Mouse (Mus musculus): ENCODE data around the gene Tarbp1. TPM values are rescaled to one million over a fixed set of nuclear protein-coding genes. Genes with fewer than 3 reads are reported as not detected.
A peak's percentile ranks its signal among the peaks of the same experiment; 100 is the strongest.

Gene Tarbp1
- total RNA-seq (2015; ENCODE audit: low replicate concordance): 5.4 and 6.3 TPM in 2 replicates
- 0.45 and 2.2 TPM in 2 replicates for total RNA-seq (2017; ENCODE audit: low replicate concordance)

GRCm38 (mm10) chr8:126474299-126475187, at the start of gene Tarbp1:
TSS of gene Tarbp1 (minus strand) at chr8:126475065.
- no peak for ATAC-seq (replicated peaks; ENCODE audit: low FRiP score, poor library complexity, severe bottlenecking)

- no peak for ATAC-seq (replicated peaks; ENCODE audit: low FRiP score, poor library complexity, severe bottlenecking)
Observed at GRCm38 (mm10) chr8:126524233-126524985, 49.5 kb upstream of the Tarbp1 start.

- ATAC-seq (replicated peaks; ENCODE audit: low FRiP score, poor library complexity, severe bottlenecking): no peak
Observed at GRCm38 (mm10) chr8:126523060-126523574, 48.3 kb upstream of the Tarbp1 start.

GRCm38 (mm10) chr8:126519447-126519975, 44.6 kb upstream of the Tarbp1 start:
- ATAC-seq (replicated peaks; ENCODE audit: low FRiP score, poor library complexity, severe bottlenecking): no peak

- 0 out of 2 replicates have a peak, but pooled peaks have one; percentile 40 for ATAC-seq (replicated peaks; ENCODE audit: low FRiP score, poor library complexity, severe bottlenecking)
Observed at GRCm38 (mm10) chr8:126516620-126517577, 42.0 kb upstream of the Tarbp1 start.

- no peak for ATAC-seq (replicated peaks; ENCODE audit: low FRiP score, poor library complexity, severe bottlenecking)
Observed at GRCm38 (mm10) chr8:126514011-126514964, 39.4 kb upstream of the Tarbp1 start.

GRCm38 (mm10) chr8:126510866-126511265, 36.0 kb upstream of the Tarbp1 start:
- no peak for ATAC-seq (replicated peaks; ENCODE audit: low FRiP score, poor library complexity, severe bottlenecking)

GRCm38 (mm10) chr8:126509635-126510034, 34.8 kb upstream of the Tarbp1 start:
- ATAC-seq (replicated peaks; ENCODE audit: low FRiP score, poor library complexity, severe bottlenecking): no peak

GRCm38 (mm10) chr8:126508871-126509586, 34.2 kb upstream of the Tarbp1 start:
- ATAC-seq (replicated peaks; ENCODE audit: low FRiP score, poor library complexity, severe bottlenecking): no peak

GRCm38 (mm10) chr8:126508221-126508620, 33.4 kb upstream of the Tarbp1 start:
- ATAC-seq (replicated peaks; ENCODE audit: low FRiP score, poor library complexity, severe bottlenecking): no peak

GRCm38 (mm10) chr8:126504492-126505182, 29.8 kb upstream of the Tarbp1 start:
- ATAC-seq (replicated peaks; ENCODE audit: low FRiP score, poor library complexity, severe bottlenecking): no peak

- no peak for ATAC-seq (replicated peaks; ENCODE audit: low FRiP score, poor library complexity, severe bottlenecking)
Observed at GRCm38 (mm10) chr8:126502722-126503121, 27.9 kb upstream of the Tarbp1 start.

- no peak for ATAC-seq (replicated peaks; ENCODE audit: low FRiP score, poor library complexity, severe bottlenecking)
Observed at GRCm38 (mm10) chr8:126499371-126499770, 24.5 kb upstream of the Tarbp1 start.

GRCm38 (mm10) chr8:126498465-126498864, 23.6 kb upstream of the Tarbp1 start:
- ATAC-seq (replicated peaks; ENCODE audit: low FRiP score, poor library complexity, severe bottlenecking): no peak

- ATAC-seq (replicated peaks; ENCODE audit: low FRiP score, poor library complexity, severe bottlenecking): peak; percentile 77
Observed at GRCm38 (mm10) chr8:126497541-126498428, 22.9 kb upstream of the Tarbp1 start.

GRCm38 (mm10) chr8:126496915-126497314, 22.1 kb upstream of the Tarbp1 start:
- ATAC-seq (replicated peaks; ENCODE audit: low FRiP score, poor library complexity, severe bottlenecking): no peak
